Mouse (Mus musculus) neural tube, embryonic 14.5 days (tissue): ENCODE results near the gene Ovol2. TPM values are rescaled to one million over a fixed set of nuclear protein-coding genes. Genes with fewer than 3 reads are reported as not detected.

Experiments used
- ATAC-seq: fragments of 200-750 bp; cut with Nextera tagmentation; 2 replicates; pipeline ENCODE4 v1.8.0; 2017; ENCODE audit warnings: low read depth, mild to moderate bottlenecking, moderate TSS enrichment, moderate library complexity
- H3K27ac ChIP-seq: fragments of 300-500 bp; sonication (generic); 2 replicates; pipeline ENCODE4 v1.5.1; 2014; ENCODE audit warnings: low read depth, mild to moderate bottlenecking, control low read depth, low read length, moderate library complexity, mixed read lengths
- H3K27me3 ChIP-seq: fragments of 300-500 bp; sonication (generic); 2 replicates; pipeline ENCODE4 v1.6.1; 2014; ENCODE audit warnings: low read length; ENCODE audit not compliant: control insufficient read depth, insufficient read depth
- H3K36me3 ChIP-seq: fragments of 300-500 bp; sonication (generic); 2 replicates; pipeline ENCODE4 v1.6.1; 2014; ENCODE audit warnings: low read length, mixed read lengths; ENCODE audit not compliant: control insufficient read depth, insufficient read depth
- H3K4me1 ChIP-seq: fragments of 300-500 bp; sonication (generic); 2 replicates; pipeline ENCODE4 v1.6.1; 2014; ENCODE audit warnings: low read length; ENCODE audit not compliant: control insufficient read depth, insufficient read depth
- H3K4me2 ChIP-seq: fragments of 300-500 bp; sonication (generic); 2 replicates; pipeline ENCODE4 v1.6.1; 2014; ENCODE audit warnings: mild to moderate bottlenecking, low read depth, low read length, control low read depth
- H3K4me3 ChIP-seq: fragments of 300-500 bp; sonication (generic); 2 replicates; pipeline ENCODE4 v1.5.1; 2014; ENCODE audit warnings: low read depth, low read length, control low read depth, mixed read lengths
- H3K9ac ChIP-seq: fragments of 300-500 bp; sonication (generic); replicated peaks from 2 replicates; pipeline ENCODE4 v1.6.1; 2014; ENCODE audit warnings: low read depth, mild to moderate bottlenecking, control low read depth, low read length, mixed read lengths
- H3K9me3 ChIP-seq: fragments of 300-500 bp; sonication (generic); 2 replicates; pipeline ENCODE4 v1.6.1; 2016; ENCODE audit warnings: low read length; ENCODE audit not compliant: control insufficient read depth
- WGBS: fragments of 180-500 bp; shearing (Covaris S2); extraction: QIAGEN DNeasy Blood & Tissue Kit; methylation state at CpG from one replicate; pipeline ENCODE4 v1.1.7; 2014; 5-methylcytosine and 5-hydroxymethylcytosine counted together
- polyA plus RNA-seq: library from polyadenylated mRNA; unstranded; fragments of >200 nt; fragmentation: Nextera tagmentation; extraction: Ambion mirVana; gene quantifications from 2 replicates; pipeline ENCODE4 v1.2.1, GENCODE M21; 2014

Ovol2 gene
- polyA plus RNA-seq = 0.35 TPM in 1 of 2 replicates, not detected in the other

DNA sequence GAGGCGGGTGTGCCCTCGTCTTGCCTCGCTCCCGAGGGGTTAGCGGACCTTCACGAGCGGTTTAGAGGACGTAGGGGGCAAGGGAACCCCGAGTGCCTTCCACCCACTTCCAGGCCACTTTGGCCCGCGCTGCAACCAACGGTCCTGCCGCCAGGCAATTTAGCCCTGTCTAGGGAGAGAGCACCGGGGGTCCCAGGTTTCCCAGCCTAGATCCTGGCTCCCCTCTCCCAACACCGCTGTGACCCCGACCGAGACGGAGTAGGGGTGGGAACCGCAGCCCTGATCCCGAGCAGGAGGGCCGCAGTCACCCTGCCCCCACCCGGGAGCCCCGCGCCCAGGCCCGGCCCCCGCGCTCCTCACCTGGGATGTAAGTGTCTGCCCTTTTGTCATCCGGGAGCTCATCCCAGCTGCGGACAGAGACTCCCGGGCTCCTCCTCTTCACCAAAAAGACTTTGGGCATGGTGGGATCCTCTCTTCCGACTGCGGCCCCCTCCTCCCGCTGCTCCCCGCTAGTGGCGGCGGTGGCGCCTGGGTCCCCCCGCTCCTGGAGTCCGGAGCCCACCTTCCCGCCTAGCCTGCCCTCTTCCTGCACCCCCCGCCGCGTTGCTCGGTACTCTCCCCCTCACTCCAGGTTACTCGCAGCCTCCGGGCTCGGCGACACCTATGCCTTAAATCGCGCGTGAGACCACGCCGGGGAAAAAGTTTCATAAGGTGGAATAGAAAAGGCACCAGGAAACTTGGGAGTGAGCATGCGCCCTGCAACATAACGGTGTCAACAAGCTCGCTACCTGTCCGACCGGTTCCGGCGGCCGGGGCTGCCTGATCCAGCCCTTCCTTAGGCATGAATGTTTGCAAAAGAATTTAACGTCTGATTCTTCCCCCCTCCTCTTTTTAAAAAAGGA lies at the start of gene Ovol2:
TSS of gene Ovol2 (minus strand) at position 746 of the 902 bp plus-strand sequence.
- peaks cover 15% of the 10 kb centered on the region for H3K4me1 ChIP-seq
- H3K36me3 ChIP-seq = no peaks in the 10 kb centered on the region
- H3K4me3 ChIP-seq = peak within 1 kb of the TSS; percentile 50
- peak within 1 kb of the TSS; percentile 37 for H3K9ac ChIP-seq
- ATAC-seq = peak; percentile 48; the same call in 1 of the 2 replicates
- H3K27me3 ChIP-seq = peaks cover 30% of the 10 kb centered on the region
- no peaks in the 10 kb centered on the region for H3K9me3 ChIP-seq
- H3K4me2 ChIP-seq = peak within 1 kb of the TSS; percentile 92
- under 1% methylated on average over 62 of the region's 62 CpGs for WGBS
- H3K27ac ChIP-seq = no peak within 1 kb of the TSS

DNA sequence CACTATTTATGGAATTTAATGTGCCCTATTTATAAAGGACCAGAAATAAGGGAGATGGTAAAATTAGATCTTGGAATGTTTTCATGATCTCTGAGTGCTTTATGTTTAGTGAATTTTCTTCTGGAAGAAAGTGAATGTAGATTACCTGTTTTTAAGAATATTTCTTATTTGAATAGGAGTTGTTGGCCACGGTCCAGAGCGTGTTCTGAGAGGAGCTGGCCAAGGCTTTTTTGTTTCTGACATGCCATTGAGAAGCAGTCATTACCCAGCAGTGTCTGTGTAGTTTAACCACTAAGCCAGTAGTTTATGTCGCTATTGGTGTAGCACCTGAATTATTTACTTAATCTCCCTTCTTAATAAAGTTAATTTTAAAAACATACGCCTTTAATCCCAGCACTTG lies 49.8 kb upstream of the Ovol2 start:
- H3K4me2 ChIP-seq = no peak overlapping the region
- H3K27me3 ChIP-seq = no peaks in the 10 kb centered on the region
- H3K36me3 ChIP-seq = peaks cover 40% of the 10 kb centered on the region
- WGBS = 89% methylated on average over 4 of the region's 4 CpGs
- no peak overlapping the region for H3K9ac ChIP-seq
- H3K27ac ChIP-seq = no peak overlapping the region
- H3K4me1 ChIP-seq = no peaks in the 10 kb centered on the region
- no peak for ATAC-seq
- no peaks in the 10 kb centered on the region for H3K9me3 ChIP-seq
- H3K4me3 ChIP-seq = no peak overlapping the region

DNA sequence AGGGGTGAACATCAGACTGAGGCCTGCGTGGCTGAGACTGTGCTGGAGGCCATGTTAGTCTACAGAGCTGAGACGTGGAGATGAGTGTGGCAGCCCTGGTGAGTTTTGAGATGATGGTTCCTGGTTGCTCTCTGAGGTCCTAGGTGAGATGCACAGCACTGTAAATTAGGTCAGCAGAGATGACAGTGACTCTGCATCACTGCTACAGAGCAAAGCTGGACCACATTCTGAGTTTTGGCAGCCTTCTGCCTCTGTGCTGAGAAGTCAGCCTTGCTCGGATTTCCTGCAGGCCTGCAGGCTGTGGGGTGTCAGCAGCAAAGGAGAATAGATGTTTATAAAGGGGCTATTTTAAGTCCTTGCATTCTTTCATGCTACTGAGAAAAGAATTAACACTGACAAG lies 49.3 kb upstream of the Ovol2 start:
- no peak overlapping the region for H3K4me2 ChIP-seq
- ATAC-seq = no peak
- no peak overlapping the region for H3K27ac ChIP-seq
- no peak overlapping the region for H3K9ac ChIP-seq
- H3K9me3 ChIP-seq = no peaks in the 10 kb centered on the region
- 87% methylated on average over 3 of the region's 3 CpGs for WGBS
- no peaks in the 10 kb centered on the region for H3K27me3 ChIP-seq
- H3K4me3 ChIP-seq = no peak overlapping the region
- H3K4me1 ChIP-seq = no peaks in the 10 kb centered on the region
- peaks cover 41% of the 10 kb centered on the region for H3K36me3 ChIP-seq

DNA sequence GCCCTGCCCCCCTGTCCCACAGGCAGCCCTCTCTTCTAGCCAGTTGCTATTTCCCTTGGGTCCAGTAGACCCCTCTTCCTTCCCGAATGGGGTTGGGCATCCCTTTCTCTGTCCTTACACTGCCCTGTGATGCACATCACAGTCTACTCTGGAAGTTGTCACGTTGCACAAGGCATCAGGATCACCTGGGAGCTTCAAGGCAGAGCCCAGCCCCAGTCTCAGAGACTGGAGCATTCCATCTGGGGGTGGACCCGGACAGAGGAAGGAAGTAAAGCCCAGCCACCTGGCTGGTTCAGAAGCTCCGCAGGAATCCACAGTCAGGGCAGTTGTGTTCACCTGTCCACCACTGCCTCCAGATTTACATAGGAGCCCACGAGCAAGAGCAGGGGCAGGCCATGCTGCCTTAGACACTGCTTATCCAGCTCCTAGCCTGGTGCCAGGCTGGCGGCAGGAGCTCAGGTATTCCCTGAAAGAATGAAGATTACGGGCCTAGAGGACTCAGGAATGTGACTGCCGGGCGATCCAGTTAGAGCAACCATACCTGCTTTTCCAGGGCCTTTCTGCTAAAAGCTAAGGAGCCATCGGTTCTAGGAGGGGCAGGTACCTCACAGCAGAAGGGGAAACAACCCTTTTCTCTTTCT lies 43.2 kb upstream of the Ovol2 start:
- H3K27ac ChIP-seq = no peak overlapping the region
- no peak overlapping the region for H3K9ac ChIP-seq
- no peak overlapping the region for H3K4me2 ChIP-seq
- no peaks in the 10 kb centered on the region for H3K4me1 ChIP-seq
- no peak overlapping the region for H3K4me3 ChIP-seq
- no peak for ATAC-seq
- WGBS = 93% methylated on average over 10 of the region's 10 CpGs
- H3K36me3 ChIP-seq = peaks cover 36% of the 10 kb centered on the region
- H3K9me3 ChIP-seq = no peaks in the 10 kb centered on the region
- no peaks in the 10 kb centered on the region for H3K27me3 ChIP-seq

DNA sequence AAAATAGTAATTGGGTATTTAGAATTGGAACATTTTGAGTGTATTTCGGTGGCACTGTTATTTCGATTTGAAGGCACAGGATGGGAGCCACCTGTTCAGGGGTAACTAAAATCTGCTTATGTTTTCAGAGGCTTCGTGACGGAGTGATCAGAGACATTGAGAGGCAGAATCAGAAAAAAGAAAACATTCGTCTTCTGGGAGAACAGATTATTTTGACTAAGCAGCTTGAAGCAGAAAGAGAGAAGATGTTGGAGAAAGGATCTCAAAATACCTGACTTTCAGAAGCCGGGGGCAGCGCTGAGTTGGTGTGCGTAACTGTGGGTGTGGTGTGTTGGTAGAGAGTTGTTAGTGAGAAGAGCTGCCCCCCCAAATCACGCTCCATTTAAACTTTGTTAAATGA lies 41.1 kb upstream of the Ovol2 start:
- H3K9me3 ChIP-seq = no peaks in the 10 kb centered on the region
- H3K27me3 ChIP-seq = no peaks in the 10 kb centered on the region
- H3K9ac ChIP-seq = no peak overlapping the region
- H3K4me1 ChIP-seq = 0 out of 2 replicates have a peak, but pooled peaks cover 5% of the 10 kb centered on the region
- no peak overlapping the region for H3K4me3 ChIP-seq
- H3K36me3 ChIP-seq = peaks cover 25% of the 10 kb centered on the region
- WGBS = 97% methylated on average over 9 of the region's 9 CpGs
- no peak for ATAC-seq
- H3K27ac ChIP-seq = no peak overlapping the region
- no peak overlapping the region for H3K4me2 ChIP-seq

DNA sequence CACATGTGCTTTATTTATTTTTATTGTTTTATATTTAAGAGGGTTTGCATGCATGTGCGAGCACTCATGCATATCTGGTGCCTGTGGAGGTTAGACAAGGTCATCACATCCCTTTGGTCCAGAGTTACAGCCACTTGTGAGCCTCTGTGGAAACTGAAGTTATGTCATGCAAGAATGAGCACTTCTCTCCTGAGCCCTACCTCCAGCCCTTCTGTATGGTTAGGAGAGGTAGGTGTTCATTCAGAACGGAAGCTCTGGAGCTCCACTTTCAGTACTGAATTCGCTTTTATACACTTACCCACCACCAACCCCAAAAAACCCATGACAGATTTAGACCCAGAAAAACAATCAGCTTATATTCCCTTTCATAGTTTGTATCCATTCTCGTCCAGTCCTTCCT lies 39.6 kb upstream of the Ovol2 start:
- Histone ChIP-seq H3K9ac (no peak overlapping the region), H3K27me3 (no peaks in the 10 kb centered on the region), H3K4me2 (no peak overlapping the region), H3K4me1 (0 out of 2 replicates have a peak, but pooled peaks cover 5% of the 10 kb centered on the region), H3K4me3 (no peak overlapping the region), H3K9me3 (no peaks in the 10 kb centered on the region), H3K36me3 (peaks cover 19% of the 10 kb centered on the region), H3K27ac (no peak overlapping the region)
- ATAC-seq = no peak
- WGBS = 93% methylated on average over 4 of the region's 4 CpGs

DNA sequence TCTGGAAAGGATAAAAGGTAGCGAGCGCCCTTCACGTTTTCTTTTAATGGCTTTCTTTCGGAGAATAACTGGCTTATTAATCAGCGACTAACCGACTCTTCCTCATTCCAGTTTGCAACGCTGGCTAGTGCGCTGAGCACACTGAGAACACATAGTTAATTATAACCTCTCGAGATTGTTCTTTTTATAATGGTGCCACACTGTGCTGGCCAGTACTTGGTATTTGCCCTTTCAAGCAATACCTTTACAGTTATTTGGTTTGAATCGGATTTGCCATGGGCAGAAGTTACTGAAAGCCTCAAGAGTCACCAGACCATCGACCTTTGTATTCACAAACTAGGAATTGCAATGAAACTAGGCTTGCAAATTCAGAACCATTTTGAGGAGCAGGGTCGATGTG lies 37.6 kb upstream of the Ovol2 start:
- Histone ChIP-seq H3K27me3 (no peaks in the 10 kb centered on the region), H3K4me3 (peak overlapping the region; percentile 91), H3K27ac (peak overlapping the region; percentile 94), H3K9ac (peak overlapping the region; percentile 78), H3K4me1 (0 out of 2 replicates have a peak, but pooled peaks cover 5% of the 10 kb centered on the region), H3K36me3 (peaks cover 7% of the 10 kb centered on the region; the same call in 1 of the 2 replicates), H3K4me2 (peak overlapping the region; percentile 88), H3K9me3 (no peaks in the 10 kb centered on the region)
- WGBS = 2% methylated on average over 12 of the region's 12 CpGs
- 0 out of 2 replicates have a peak, but pooled peaks have one; percentile 22 for ATAC-seq

DNA sequence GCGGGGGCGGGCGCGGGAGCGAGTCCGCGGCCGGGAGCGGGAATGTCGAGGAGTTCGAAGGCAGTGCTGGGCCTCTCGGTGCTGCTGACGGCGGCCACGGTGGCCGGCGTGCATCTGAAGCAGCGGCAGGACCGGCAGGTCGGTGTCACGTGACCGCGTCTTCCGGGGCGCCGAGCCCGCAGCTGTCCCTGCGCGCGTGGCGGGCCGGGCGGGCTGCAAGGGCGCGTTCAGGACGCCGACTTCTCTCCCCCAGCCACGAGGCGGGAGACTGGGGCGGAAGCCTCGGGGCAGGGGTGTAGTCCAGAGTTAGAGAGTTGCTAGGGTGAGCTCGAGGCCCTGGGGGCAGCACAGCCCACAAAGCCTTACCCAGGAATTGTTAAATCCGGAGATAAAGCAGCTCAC lies 37.1 kb upstream of the Ovol2 start:
- Histone ChIP-seq H3K4me3 (peak overlapping the region; percentile 91), H3K27ac (peak overlapping the region; percentile 94), H3K9me3 (no peaks in the 10 kb centered on the region), H3K4me2 (peak overlapping the region; percentile 88), H3K27me3 (no peaks in the 10 kb centered on the region), H3K4me1 (0 out of 2 replicates have a peak, but pooled peaks cover 5% of the 10 kb centered on the region), H3K9ac (peak overlapping the region; percentile 78), H3K36me3 (peaks cover 7% of the 10 kb centered on the region; the same call in 1 of the 2 replicates)
- WGBS = under 1% methylated on average over 41 of the region's 43 CpGs
- ATAC-seq = peak; percentile 91
